Mouse (Mus musculus) heart, embryonic 12.5 days (tissue): ENCODE data around the gene Gm10799. TPM values are rescaled to one million over a fixed set of nuclear protein-coding genes. Genes with fewer than 3 reads are reported as not detected.

Experiments
- ATAC-seq: fragments of 200-750 bp; cut with Nextera tagmentation; 2 replicates; pipeline ENCODE4 v1.8.0; 2017; ENCODE audit warnings: moderate TSS enrichment, moderate library complexity; ENCODE audit not compliant: insufficient number of reproducible peaks, low FRiP score
- H3K27ac ChIP-seq: fragments of 300-500 bp; sonication (generic); 2 replicates; pipeline ENCODE4 v1.5.1; 2016; ENCODE audit warnings: mild to moderate bottlenecking, moderate library complexity; ENCODE audit not compliant: poor library complexity, severe bottlenecking
- H3K27me3 ChIP-seq: fragments of 300-500 bp; sonication (generic); replicated peaks from 2 replicates; pipeline ENCODE4 v1.6.1; 2016; ENCODE audit warnings: mild to moderate bottlenecking, moderate library complexity
- H3K36me3 ChIP-seq: fragments of 300-500 bp; sonication (generic); 2 replicates; pipeline ENCODE4 v1.6.1; 2016; ENCODE audit warnings: mild to moderate bottlenecking, moderate library complexity
- H3K4me1 ChIP-seq: fragments of 300-500 bp; sonication (generic); replicated peaks from 2 replicates; pipeline ENCODE4 v1.6.1; 2016; ENCODE audit warnings: mild to moderate bottlenecking
- H3K4me2 ChIP-seq: fragments of 300-500 bp; sonication (generic); 2 replicates; pipeline ENCODE4 v1.6.1; 2016; ENCODE audit warnings: mild to moderate bottlenecking, moderate library complexity
- H3K4me3 ChIP-seq: fragments of 300-500 bp; sonication (generic); 2 replicates; pipeline ENCODE4 v1.5.1; 2016; ENCODE audit warnings: mild to moderate bottlenecking
- H3K9ac ChIP-seq: fragments of 300-500 bp; sonication (generic); 2 replicates; pipeline ENCODE4 v1.6.1; 2016; ENCODE audit warnings: mild to moderate bottlenecking, moderate library complexity
- H3K9me3 ChIP-seq: fragments of 300-500 bp; sonication (generic); replicated peaks from 2 replicates; pipeline ENCODE4 v1.6.1; 2016; ENCODE audit warnings: mild to moderate bottlenecking, moderate library complexity
- WGBS: fragments of 180-500 bp; shearing (Covaris S2); methylation state at CpG from one replicate; pipeline ENCODE4 v1.1.7; 2016; 5-methylcytosine and 5-hydroxymethylcytosine counted together
- polyA plus RNA-seq: library from polyadenylated mRNA; unstranded; fragments of >200 nt; fragmentation: Nextera tagmentation; extraction: Ambion mirVana; gene quantifications from 2 replicates; pipeline ENCODE4 v1.2.1, GENCODE M21; 2016

Gm10799 gene
- polyA plus RNA-seq, 1 experiment from 2014 or later = not detected

DNA sequence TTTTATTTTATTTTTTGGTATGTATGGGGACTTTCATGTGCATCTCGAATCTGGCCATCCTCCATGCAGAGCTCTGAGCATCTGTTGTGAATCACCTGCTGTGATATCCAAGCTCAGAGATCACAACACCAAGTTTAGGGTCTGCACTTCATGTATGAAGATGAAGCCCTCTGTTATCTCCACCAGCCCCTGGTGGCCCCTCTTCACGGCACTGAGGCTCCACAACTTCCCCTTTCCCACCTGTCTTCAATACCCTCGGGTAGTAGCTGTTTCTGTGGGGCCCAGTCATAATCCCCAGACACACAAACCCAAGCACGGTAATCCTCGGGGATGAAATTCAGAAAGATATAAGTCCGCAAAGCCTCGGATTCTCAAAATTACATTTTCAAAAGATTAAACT is 45.3 kb downstream of the Gm10799 start:
- no peaks in the 10 kb centered on the region for H3K27me3 ChIP-seq
- no peak overlapping the region for H3K4me2 ChIP-seq
- no peak overlapping the region for H3K4me3 ChIP-seq
- H3K9me3 ChIP-seq = no peaks in the 10 kb centered on the region
- no peaks in the 10 kb centered on the region for H3K36me3 ChIP-seq
- no peak for ATAC-seq
- no peak overlapping the region for H3K27ac ChIP-seq
- no peaks in the 10 kb centered on the region; the same call in 1 of the 2 replicates for H3K4me1 ChIP-seq
- 78% methylated on average over 7 of the region's 7 CpGs for WGBS
- no peak overlapping the region for H3K9ac ChIP-seq

Other genes starting within 250 kb of the Gm10799 start
- gene Lmo2, start 110.6 kb downstream of the Gm10799 start, polyA plus RNA-seq = 22.3 and 24.9 TPM in 2 replicates
- gene Fbxo3, start 40.8 kb downstream of the Gm10799 start, polyA plus RNA-seq = 46.5 and 46.7 TPM in 2 replicates
- 1.9 and 2.0 TPM in 2 replicates for gene 4931422A03Rik, start 40.2 kb downstream of the Gm10799 start, polyA plus RNA-seq
- gene Gm10912, start 2.7 kb downstream of the Gm10799 start, polyA plus RNA-seq = not detected in 2 replicates
- 4.9 and 7.0 TPM in 2 replicates for gene Cd59b, start 1.3 kb upstream of the Gm10799 start, polyA plus RNA-seq
- 83.3 and 85.1 TPM in 2 replicates for gene Cd59a, start 27.3 kb upstream of the Gm10799 start, polyA plus RNA-seq
- gene A930018P22Rik, start 54.2 kb upstream of the Gm10799 start, polyA plus RNA-seq = 0.36 and 0.55 TPM in 2 replicates